17 mouse cellular contexts compared by ENCODE assay signal in genomic region chr8:121371911-121372638, GRCm38 (mm10).
DNase-seq lines count a peak whose midpoint lies in the region; ATAC-seq and TF ChIP-seq lines count a peak whose summit lies in the region.
"Had no signal": no experiment of that assay in that cellular context is flagged by ENCODE, and none has a peak within 500 bp of the region (broad histone marks: within the 10 kb centered on the region; RNA-seq: fewer than 3 reads in every experiment).

No protein-coding gene starts in this region.

- 83% methylated on average over 25 of the region's 25 CpGs for WGBS in liver, adult 2 months

- no peaks in the 10 kb centered on the region for H3K4me1 ChIP-seq in liver, adult 2 months (ENCODE audit: control insufficient read depth, insufficient read depth, low read length)
- H3K4me1 ChIP-seq: liver, embryonic 15.5 days had no signal

- no peak for TF ChIP-seq CTCF in liver, adult 2 months (IDR thresholded peaks at IDR 0.05; ENCODE audit: low read depth, low read length)

- ATAC-seq in granulocyte monocyte progenitor cell, adult 5-6 weeks (replicated peaks; ENCODE audit: poor library complexity, severe bottlenecking) = no peak
- ATAC-seq: forebrain, embryonic 16.5 days had no signal

- no peak overlapping the region for H3K9ac ChIP-seq in liver, adult 2 months (ENCODE audit: low read depth, low read length)
- H3K9ac ChIP-seq: embryonic facial prominence, embryonic 12.5 days; heart, embryonic 12.5 days; hindbrain, embryonic 15.5 days; liver, embryonic 15.5 days; neural tube, embryonic 15.5 days had no signal

- H3K27me3 ChIP-seq in liver, adult 2 months (ENCODE audit: control insufficient read depth, insufficient read depth, low read length) = no peaks in the 10 kb centered on the region
- H3K27me3 ChIP-seq: embryonic facial prominence, embryonic 12.5 days; liver, embryonic 15.5 days had no signal

- 0 out of 2 replicates have a peak overlapping the region, but pooled peaks have one; percentile 20 for H3K27ac ChIP-seq in liver, adult 2 months (replicated peaks; ENCODE audit: insufficient read depth, low read depth, low read length)
- H3K27ac ChIP-seq: embryonic facial prominence, embryonic 12.5 days; hindbrain, embryonic 15.5 days; kidney, postnatal 0 days; liver, embryonic 15.5 days; neural tube, embryonic 15.5 days had no signal

- no peaks in the 10 kb centered on the region for H3K36me3 ChIP-seq in liver, adult 2 months (ENCODE audit: control insufficient read depth, insufficient read depth, low read length)
- H3K36me3 ChIP-seq: embryonic facial prominence, embryonic 12.5 days; heart, embryonic 12.5 days; hindbrain, embryonic 15.5 days; liver, embryonic 15.5 days; neural tube, embryonic 15.5 days had no signal

- DNase-seq in adrenal gland, postnatal 14 days = peak; percentile 29
- no peak for DNase-seq in adrenal gland, postnatal 4 days (ENCODE audit: low spot score in 2 of 2)
- no peak for DNase-seq in liver, adult 2 months (ENCODE audit: extremely low read depth, low read depth, low spot score)
- no peak for DNase-seq in liver
- DNase-seq in left cerebral cortex, postnatal 25 days (ENCODE audit: low spot score in 2 of 2) = peak; percentile 71 to 88
- peak; percentile 72 for DNase-seq in telencephalon, adult 2 months (ENCODE audit: low read depth, low spot score)
- DNase-seq in gastrocnemius, adult 18-20 months (ENCODE audit: low spot score) = no peak
- DNase-seq: cerebellum, adult 9-10 months; lung, postnatal 4 days had no signal

- TF ChIP-seq POLR2A in liver, adult 2 months (IDR thresholded peaks at IDR 0.05; ENCODE audit: extremely low read depth, insufficient read depth, low read length) = no peak

- intact Hi-C loops in left cerebral cortex, postnatal 25 days (cut with DNase I) = no loop called here

- no peaks in the 10 kb centered on the region for H3K79me2 ChIP-seq in liver, adult 2 months (ENCODE audit: control insufficient read depth, insufficient read depth, low read length)

- no peak overlapping the region for H3K4me3 ChIP-seq in liver, adult 2 months (ENCODE audit: insufficient read depth, low read depth, low read length)
- H3K4me3 ChIP-seq: embryonic facial prominence, embryonic 12.5 days; heart, embryonic 12.5 days; hindbrain, embryonic 15.5 days; liver, embryonic 15.5 days; neural tube, embryonic 15.5 days had no signal

Comparison
In these comparisons a context has a peak if more than half of its experiments do, and no peak if none do; other contexts are left out.
1. DNase-seq: peak in adrenal gland, postnatal 14 days (single experiment), left cerebral cortex, postnatal 25 days (2 of 2) and telencephalon, adult 2 months (single experiment); none in adrenal gland, postnatal 4 days (0 of 2), liver, adult 2 months (single experiment), liver (single experiment) and gastrocnemius, adult 18-20 months (single experiment).